Mouse (Mus musculus) kidney, postnatal 14 days (tissue): ENCODE measurements around the gene Vipr1.
A peak's percentile ranks its signal among the peaks of the same experiment; 100 is the strongest.
"Not testable (repeated sequence)": the region's sequence is repeated elsewhere in the genome, so short reads cannot be mapped to it uniquely, and the experiment has no call there.

ENCODE experiments used
- DNase-seq: peaks from one replicate; pipeline ENCODE4 v3.0.0; 2022; ENCODE audit warnings: mixed read lengths

The Vipr1 gene

DNA sequence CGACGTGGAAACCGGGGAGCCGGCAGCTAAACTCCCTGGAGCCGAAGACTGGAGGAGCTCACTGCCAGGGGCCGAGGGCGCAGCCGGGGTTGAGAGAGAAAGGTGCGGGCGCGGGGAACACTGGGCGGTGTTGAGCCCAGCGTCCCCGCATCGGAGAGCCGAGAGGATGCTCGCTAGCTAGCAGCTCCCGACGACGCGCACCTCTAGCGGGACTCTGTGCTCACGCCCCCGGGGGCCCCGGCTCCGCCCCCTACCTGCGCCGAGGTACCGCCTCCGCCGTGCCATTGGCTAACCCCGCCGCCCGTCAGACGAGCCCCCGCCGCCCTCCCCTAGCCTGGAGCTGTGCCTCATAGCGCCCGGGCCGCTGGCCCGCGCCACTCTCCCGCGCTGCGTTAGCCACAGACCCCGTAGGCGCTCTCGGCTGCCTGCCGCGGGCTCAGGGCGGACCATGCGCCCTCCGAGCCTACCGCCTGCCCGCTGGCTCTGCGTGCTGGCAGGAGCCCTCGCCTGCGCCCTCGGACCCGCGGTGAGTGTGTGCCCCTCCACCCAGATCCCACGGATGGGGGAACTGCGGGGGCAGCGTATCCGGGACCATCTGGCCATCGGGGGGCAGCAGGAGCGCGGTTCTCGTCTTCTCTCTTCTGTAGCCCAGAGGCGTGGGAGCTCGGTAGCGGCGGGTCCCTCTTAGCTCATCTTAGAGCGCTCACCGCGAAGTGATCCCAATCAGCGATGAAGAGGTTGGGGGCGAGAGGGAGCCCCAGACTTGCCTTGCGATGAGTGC, at the start of gene Vipr1:
TSS of gene Vipr1 (plus strand) at position 316 of the 781 bp plus-strand sequence.
- DNase-seq = peak; percentile 82

DNA sequence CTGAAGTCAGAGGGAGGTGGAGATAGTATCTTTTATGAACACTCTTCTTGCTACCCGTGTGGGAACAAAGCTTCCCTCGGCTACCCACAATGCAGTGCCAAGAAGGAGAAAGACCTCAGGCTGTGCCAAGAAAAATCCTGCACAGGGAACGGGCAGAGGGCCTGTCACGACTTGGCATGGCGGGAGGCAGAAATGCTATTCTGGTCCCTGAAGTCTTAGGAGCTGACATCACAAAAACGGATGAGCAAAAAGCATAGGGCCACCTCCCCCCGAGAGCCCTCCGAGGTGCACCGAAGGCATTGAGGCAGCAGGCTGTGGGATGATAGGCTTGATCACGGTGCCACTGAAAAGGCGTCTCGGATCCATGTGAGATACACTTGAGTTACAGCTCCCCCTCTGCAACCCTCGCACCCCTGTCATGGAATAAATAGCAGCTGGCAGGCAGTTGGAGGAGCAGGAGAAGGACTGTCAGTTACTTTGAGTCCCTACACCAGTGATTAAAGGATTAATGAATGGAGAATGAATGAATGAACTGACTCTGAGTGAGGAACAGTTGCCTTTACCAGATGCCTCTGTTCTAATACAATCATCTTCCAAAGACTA, 49.5 kb upstream of the Vipr1 start:
- DNase-seq = no peak

DNA sequence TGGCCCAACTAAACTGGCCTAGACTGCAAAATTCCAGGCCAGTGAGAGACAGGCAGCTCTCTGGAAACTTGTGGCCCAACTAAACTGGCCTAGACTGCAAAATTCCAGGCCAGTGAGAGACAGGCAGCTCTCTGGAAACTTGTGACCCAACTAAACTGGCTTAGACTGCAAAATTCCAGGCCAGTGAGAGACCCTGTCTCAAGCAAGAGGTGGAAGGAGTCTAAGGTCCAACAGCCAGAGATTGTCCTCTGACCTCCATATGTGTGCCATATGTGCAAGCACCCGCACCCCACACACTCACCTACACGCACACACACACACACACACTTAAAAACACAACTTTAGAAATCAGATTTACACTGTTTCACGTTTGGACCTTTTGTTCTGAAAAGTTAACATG, 48.7 kb upstream of the Vipr1 start:
- DNase-seq = not testable (repeated sequence)

DNA sequence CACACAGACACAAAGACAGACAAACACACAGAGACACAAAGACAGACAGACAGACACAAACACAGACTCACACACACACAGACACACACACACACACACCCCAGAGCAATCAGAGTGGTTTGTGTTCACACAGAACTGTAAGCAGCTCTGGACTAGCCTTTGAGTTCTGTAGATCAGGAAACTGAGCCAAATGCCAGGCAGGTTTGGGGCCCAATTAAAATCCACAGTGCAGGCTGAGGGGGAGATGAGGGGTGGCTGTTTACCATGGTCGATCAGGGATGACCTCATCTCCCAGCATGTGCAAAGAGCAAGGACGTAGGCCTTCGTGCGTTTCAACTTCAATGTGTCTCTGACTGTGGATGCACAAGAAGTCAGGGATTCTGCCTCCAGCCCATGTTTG, 47.7 kb upstream of the Vipr1 start:
- DNase-seq = no peak

DNA sequence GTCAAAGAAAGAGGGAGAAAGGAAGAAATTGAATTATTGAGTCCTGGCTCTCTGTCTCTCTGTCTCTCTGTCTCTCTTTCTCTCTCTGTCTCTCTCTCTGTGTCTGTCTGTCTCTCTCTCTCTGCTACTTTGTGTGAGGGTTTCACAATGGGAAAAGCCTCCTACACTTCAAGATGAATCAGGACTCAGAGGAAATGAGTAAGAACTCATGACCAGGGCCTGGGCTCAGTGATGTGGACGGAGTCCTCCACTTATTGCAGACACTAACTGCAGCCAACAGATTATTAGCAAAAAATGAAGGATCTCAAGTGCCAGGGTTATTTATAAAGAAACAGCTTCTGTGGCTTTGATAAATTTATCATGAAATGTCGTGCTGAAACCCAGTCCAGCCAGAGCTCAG, 44.4 kb upstream of the Vipr1 start:
- DNase-seq = no peak

GRCm38 (mm10) chr9:121599551-121599950, 43.0 kb upstream of the Vipr1 start:
- no peak for DNase-seq

GRCm38 (mm10) chr9:121600201-121600860, 42.2 kb upstream of the Vipr1 start:
- no peak for DNase-seq

DNA sequence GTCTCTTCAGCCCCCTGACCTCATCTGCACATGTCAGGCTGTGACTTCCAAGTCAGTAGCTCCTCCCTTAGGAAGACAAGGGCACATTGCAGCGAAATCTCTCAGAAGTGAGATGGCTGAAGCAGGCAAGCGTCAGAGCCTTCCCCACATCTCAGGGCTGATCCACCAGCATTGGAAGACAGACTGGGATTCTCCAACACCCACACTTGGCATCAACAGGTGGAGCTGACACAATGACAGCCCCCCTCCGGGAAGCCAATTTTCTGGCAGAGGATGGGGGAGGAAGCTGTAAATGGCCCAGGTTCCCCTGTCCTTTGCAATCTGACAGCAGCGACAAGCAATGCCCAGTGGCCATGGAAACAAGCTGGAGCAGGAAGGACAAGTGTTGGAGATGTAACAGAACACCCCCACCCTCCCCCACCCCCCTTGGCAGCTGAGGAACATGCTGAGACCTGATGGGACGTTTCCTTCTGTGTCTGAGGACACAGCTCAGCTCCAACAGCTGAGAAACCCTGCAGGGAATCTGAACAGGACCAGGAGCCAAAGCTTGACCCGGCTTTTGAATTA, 41.6 kb upstream of the Vipr1 start:
- DNase-seq = peak; percentile 19

GRCm38 (mm10) chr9:121602381-121602780, 40.1 kb upstream of the Vipr1 start:
- DNase-seq = no peak

GRCm38 (mm10) chr9:121605414-121606278, 36.9 kb upstream of the Vipr1 start:
- peak; percentile 82 for DNase-seq

DNA sequence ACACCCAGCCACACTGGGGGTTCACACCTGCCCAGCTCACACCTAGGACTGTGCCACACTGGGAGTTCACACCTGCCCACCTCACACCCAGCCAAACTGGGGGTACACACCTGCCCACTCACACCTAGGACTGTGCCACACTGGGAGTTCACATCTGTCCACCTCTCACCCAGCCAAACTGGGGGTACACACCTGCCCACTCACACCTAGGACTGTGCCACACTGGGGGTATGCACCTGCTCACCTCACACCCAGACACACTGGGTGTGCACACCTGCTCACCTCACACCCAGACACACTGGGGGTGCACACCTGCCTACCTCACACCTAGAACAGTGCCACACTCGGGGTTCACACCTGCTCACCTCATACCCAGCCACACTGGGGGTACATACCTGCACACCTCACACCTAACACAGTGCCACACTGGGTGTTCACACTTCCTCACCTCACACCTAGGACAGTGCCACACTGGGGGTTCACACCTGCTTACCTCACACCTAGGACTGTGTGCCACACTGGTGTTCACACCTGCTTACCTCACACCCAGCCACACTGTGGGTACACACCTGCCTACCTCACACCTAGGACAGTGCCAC, 35.9 kb upstream of the Vipr1 start:
- no peak for DNase-seq

- no peak for DNase-seq
These were observed 33.1 kb upstream of the Vipr1 start for GRCm38 (mm10) chr9:121609381-121609780.

DNA sequence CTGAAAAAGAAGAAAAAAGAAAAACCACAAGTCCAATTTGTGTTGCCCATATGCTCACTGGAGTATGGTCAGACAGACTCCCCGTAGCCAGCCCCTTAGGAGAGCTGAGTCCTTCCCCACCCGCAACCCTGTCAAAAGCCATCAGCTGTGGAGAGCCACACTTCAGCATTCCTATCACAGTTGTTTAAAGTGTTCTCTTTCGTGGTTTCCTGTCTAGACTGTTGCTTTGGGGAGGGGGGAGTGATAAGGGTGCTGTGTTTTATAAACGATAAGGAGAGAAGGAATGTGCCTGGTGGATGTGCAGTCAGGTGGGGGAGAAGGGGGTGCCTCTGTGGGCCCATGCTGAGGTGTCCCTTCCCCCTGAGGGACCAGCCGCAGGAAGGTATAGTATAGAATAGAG, 29.3 kb upstream of the Vipr1 start:
- no peak for DNase-seq

DNA sequence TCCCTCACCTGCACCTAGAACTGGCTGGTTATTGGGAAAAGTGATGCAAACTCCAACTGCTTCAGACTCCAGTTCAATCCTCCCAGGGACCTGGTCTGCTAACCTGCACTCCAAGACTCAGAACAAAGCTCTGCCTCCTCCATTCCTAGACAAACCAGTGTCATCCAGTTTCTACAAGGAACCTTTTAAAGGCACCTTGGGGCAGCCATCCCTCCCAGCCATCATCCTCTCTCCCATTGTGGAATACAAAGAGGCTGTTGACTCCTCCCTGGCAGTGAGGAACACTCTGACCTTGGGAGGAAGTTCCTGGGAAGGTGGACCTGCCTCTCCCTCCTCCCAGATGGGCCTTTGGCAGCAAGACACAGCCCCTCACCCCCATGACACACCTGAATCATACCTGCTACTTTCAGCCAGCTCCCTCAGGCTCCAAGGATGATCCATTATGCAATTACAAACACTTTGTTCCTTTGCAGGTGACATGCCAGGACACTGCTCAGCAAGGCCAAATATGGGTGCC, 28.2 kb upstream of the Vipr1 start:
- no peak for DNase-seq

- no peak for DNase-seq
These were observed 26.0 kb upstream of the Vipr1 start for GRCm38 (mm10) chr9:121616471-121616870.

DNA sequence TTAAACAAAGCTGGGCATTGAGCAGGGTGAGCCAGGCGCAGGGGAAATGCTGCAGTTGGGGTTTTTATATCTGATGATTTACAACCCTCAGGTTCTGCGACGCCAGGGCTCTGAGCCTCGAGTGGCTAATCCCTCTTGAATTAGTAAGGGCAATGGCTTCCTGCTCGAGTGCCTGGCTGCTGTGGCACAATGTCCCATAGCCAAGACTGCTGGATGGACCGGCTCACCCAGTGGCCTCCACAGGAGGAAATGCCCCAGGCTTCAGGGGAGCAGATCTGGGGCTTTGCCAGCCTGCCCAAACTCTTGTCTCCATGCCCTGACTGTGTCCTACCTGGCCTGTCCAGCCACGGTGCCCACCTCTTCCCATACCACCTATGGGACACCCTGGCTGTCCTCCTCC, 23.1 kb upstream of the Vipr1 start:
- no peak for DNase-seq

- no peak for DNase-seq
These were observed 19.3 kb upstream of the Vipr1 start for GRCm38 (mm10) chr9:121623235-121623634.

GRCm38 (mm10) chr9:121624920-121625319, 17.6 kb upstream of the Vipr1 start:
- no peak for DNase-seq

GRCm38 (mm10) chr9:121630627-121631026, 11.9 kb upstream of the Vipr1 start:
- DNase-seq = no peak

DNA sequence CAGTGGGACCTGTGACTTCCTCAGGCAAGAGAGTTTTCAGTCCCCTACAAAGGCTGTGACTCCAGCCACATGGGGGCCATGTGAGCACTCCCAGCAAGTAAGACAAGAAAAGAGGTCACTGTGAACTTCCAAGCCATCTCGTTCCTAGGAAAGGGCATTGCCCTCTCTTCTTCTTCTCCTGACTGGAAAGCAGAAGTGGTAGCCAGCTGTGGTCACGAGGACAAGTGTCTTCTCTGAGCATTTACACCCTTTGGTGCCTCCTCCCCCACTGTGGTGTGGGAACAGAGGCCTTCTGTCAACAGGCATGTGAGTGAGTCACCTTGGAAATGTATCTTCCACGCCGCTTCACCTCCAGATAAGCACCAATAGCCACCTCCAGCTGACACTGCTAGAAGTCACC, 10.6 kb upstream of the Vipr1 start:
- no peak for DNase-seq

DNA sequence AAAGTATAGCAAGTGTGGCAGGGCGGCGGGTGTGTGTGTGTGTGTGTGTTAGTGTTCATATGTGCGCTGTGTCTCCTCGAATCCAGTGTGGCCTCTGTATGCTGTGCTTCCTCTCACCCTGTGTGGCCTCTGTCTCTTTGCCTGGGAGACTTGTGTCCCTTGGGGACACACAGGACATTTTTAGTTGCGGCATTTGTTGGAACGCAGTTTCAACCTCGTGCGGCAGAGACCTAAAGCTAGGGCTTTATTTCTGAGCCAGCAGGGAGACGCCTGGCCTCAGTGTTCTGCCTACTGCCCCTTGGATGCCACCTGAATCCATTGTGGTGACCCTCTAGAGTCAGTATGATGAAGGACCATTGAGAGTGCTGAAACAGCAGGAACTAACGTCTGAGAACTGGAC, 9.6 kb upstream of the Vipr1 start:
- DNase-seq = no peak

DNA sequence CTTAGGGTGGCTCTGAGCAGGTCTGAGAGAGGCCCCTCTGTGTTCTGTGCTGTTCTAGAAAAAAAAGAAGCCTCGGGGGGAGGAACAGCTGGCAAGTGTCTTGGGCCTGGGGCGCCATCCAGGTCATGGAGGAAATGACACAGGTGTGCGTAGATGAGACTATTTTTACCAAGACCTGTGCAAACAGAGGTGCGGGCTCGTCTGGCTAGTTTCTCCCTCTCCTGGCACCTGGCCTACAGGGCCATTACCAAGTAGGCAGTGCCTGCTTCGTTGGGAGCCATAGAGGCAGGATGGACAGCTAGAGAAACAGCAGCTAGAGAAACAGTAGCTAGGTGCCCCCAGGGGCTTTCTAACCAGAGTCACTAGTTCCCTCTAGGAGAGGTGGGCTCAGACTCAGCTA, 9.2 kb upstream of the Vipr1 start:
- DNase-seq = no peak
